Mouse (Mus musculus): Measurements from ENCODE around the gene Capn13. TPM values are rescaled to one million over a fixed set of nuclear protein-coding genes. Genes with fewer than 3 reads are reported as not detected.
A peak's percentile ranks its signal among the peaks of the same experiment; 100 is the strongest.
"Not testable (repeated sequence)": the region's sequence is repeated elsewhere in the genome, so short reads cannot be mapped to it uniquely, and the experiment has no call there.

Capn13 gene
- polyA plus RNA-seq, 1 experiment from 2014 or later: 0.15 TPM

- ATAC-seq (ENCODE audit: low read depth): peak; percentile 12
- H3K4me3 ChIP-seq (ENCODE audit: low read depth, low read length): no peak overlapping the region
- H3K27me3 ChIP-seq (ENCODE audit: control insufficient read depth, insufficient read depth, low read length): no peaks in the 10 kb centered on the region
- no peaks in the 10 kb centered on the region for H3K9me3 ChIP-seq (ENCODE audit: control insufficient read depth, low read length)
- no peak overlapping the region for H3K27ac ChIP-seq (ENCODE audit: low read depth, low read length)
- no peak overlapping the region for H3K4me2 ChIP-seq (ENCODE audit: low read depth, low read length)
- 41% methylated on average over 15 of the region's 15 CpGs for WGBS
- H3K4me1 ChIP-seq (ENCODE audit: control insufficient read depth, insufficient read depth, low read length): peaks cover 9% of the 10 kb centered on the region; the same call in 1 of the 2 replicates
- H3K36me3 ChIP-seq (ENCODE audit: control insufficient read depth, insufficient read depth, low read length): no peaks in the 10 kb centered on the region
- H3K9ac ChIP-seq (replicated peaks; ENCODE audit: low read depth, low read length): no peak overlapping the region
Measured at GRCm38 (mm10) chr17:73301258-73302050, 99.2 kb downstream of the Capn13 start.

- WGBS: 85% methylated on average over 7 of the region's 7 CpGs
- Histone ChIP-seq H3K9me3 (ENCODE audit: control insufficient read depth, low read length) (no peaks in the 10 kb centered on the region), H3K4me2 (ENCODE audit: low read depth, low read length) (no peak overlapping the region), H3K9ac (replicated peaks; ENCODE audit: low read depth, low read length) (no peak overlapping the region), H3K4me3 (ENCODE audit: low read depth, low read length) (no peak overlapping the region), H3K27me3 (ENCODE audit: control insufficient read depth, insufficient read depth, low read length) (no peaks in the 10 kb centered on the region), H3K4me1 (ENCODE audit: control insufficient read depth, insufficient read depth, low read length) (peaks cover 9% of the 10 kb centered on the region; the same call in 1 of the 2 replicates), H3K27ac (ENCODE audit: low read depth, low read length) (no peak overlapping the region), H3K36me3 (ENCODE audit: control insufficient read depth, insufficient read depth, low read length) (no peaks in the 10 kb centered on the region)
- ATAC-seq (ENCODE audit: low read depth): no peak
Measured at GRCm38 (mm10) chr17:73300147-73300880, 100.4 kb downstream of the Capn13 start.

GRCm38 (mm10) chr17:73298981-73299380, 101.7 kb downstream of the Capn13 start:
- H3K27me3 ChIP-seq (ENCODE audit: control insufficient read depth, insufficient read depth, low read length): no peaks in the 10 kb centered on the region
- no peak overlapping the region for H3K9ac ChIP-seq (replicated peaks; ENCODE audit: low read depth, low read length)
- H3K4me2 ChIP-seq (ENCODE audit: low read depth, low read length): no peak overlapping the region
- H3K4me3 ChIP-seq (ENCODE audit: low read depth, low read length): no peak overlapping the region
- no peaks in the 10 kb centered on the region for H3K36me3 ChIP-seq (ENCODE audit: control insufficient read depth, insufficient read depth, low read length)
- H3K4me1 ChIP-seq (ENCODE audit: control insufficient read depth, insufficient read depth, low read length): peaks cover 7% of the 10 kb centered on the region; the same call in 1 of the 2 replicates
- ATAC-seq (ENCODE audit: low read depth): no peak
- H3K9me3 ChIP-seq (ENCODE audit: control insufficient read depth, low read length): no peaks in the 10 kb centered on the region
- 88% methylated on average over 6 of the region's 6 CpGs for WGBS
- no peak overlapping the region for H3K27ac ChIP-seq (ENCODE audit: low read depth, low read length)

GRCm38 (mm10) chr17:73296855-73297254, 103.8 kb downstream of the Capn13 start:
- Histone ChIP-seq H3K27me3 (ENCODE audit: control insufficient read depth, insufficient read depth, low read length) (no peaks in the 10 kb centered on the region), H3K4me1 (ENCODE audit: control insufficient read depth, insufficient read depth, low read length) (no peaks in the 10 kb centered on the region), H3K4me2 (ENCODE audit: low read depth, low read length) (no peak overlapping the region), H3K36me3 (ENCODE audit: control insufficient read depth, insufficient read depth, low read length) (no peaks in the 10 kb centered on the region), H3K9me3 (ENCODE audit: control insufficient read depth, low read length) (no peaks in the 10 kb centered on the region), H3K27ac (ENCODE audit: low read depth, low read length) (no peak overlapping the region), H3K4me3 (ENCODE audit: low read depth, low read length) (no peak overlapping the region), H3K9ac (replicated peaks; ENCODE audit: low read depth, low read length) (no peak overlapping the region)
- peak; percentile 64 for ATAC-seq (ENCODE audit: low read depth)
- 49% methylated on average over 4 of the region's 4 CpGs for WGBS

GRCm38 (mm10) chr17:73293237-73293636, 107.4 kb downstream of the Capn13 start:
- Histone ChIP-seq H3K9ac (replicated peaks; ENCODE audit: low read depth, low read length) (no peak overlapping the region), H3K27me3 (ENCODE audit: control insufficient read depth, insufficient read depth, low read length) (no peaks in the 10 kb centered on the region), H3K36me3 (ENCODE audit: control insufficient read depth, insufficient read depth, low read length) (no peaks in the 10 kb centered on the region), H3K4me1 (ENCODE audit: control insufficient read depth, insufficient read depth, low read length) (no peaks in the 10 kb centered on the region), H3K27ac (ENCODE audit: low read depth, low read length) (no peak overlapping the region), H3K4me3 (ENCODE audit: low read depth, low read length) (no peak overlapping the region), H3K9me3 (ENCODE audit: control insufficient read depth, low read length) (no peaks in the 10 kb centered on the region), H3K4me2 (ENCODE audit: low read depth, low read length) (no peak overlapping the region)
- no peak for ATAC-seq (ENCODE audit: low read depth)
- WGBS: 88% methylated on average over 3 of the region's 3 CpGs

- ATAC-seq (ENCODE audit: low read depth): no peak
- H3K9ac ChIP-seq (replicated peaks; ENCODE audit: low read depth, low read length): no peak overlapping the region
- WGBS: 58% methylated on average over 2 of the region's 2 CpGs
Measured at GRCm38 (mm10) chr17:73284301-73284700, 116.4 kb downstream of the Capn13 start.

GRCm38 (mm10) chr17:73282702-73283101, 118.0 kb downstream of the Capn13 start:
- not testable (repeated sequence) for ATAC-seq (ENCODE audit: low read depth); H3K4me3 ChIP-seq (ENCODE audit: low read depth, low read length)
- WGBS: 43% methylated on average over 6 of the region's 6 CpGs

More at GRCm38 (mm10) chr17:73284301-73284700, 116.4 kb downstream of the Capn13 start:
- no peaks in the 10 kb centered on the region for H3K9me3 ChIP-seq (ENCODE audit: control insufficient read depth, low read length)
- H3K27me3 ChIP-seq (ENCODE audit: control insufficient read depth, insufficient read depth, low read length): no peaks in the 10 kb centered on the region
- no peak overlapping the region for H3K4me2 ChIP-seq (ENCODE audit: low read depth, low read length)
- no peaks in the 10 kb centered on the region for H3K4me1 ChIP-seq (ENCODE audit: control insufficient read depth, insufficient read depth, low read length)
- no peak overlapping the region for H3K4me3 ChIP-seq (ENCODE audit: low read depth, low read length)
- no peaks in the 10 kb centered on the region for H3K36me3 ChIP-seq (ENCODE audit: control insufficient read depth, insufficient read depth, low read length)
- no peak overlapping the region for H3K27ac ChIP-seq (ENCODE audit: low read depth, low read length)

GRCm38 (mm10) chr17:73277770-73278169, 122.9 kb downstream of the Capn13 start:
- ATAC-seq (ENCODE audit: low read depth): no peak
- no peaks in the 10 kb centered on the region for H3K9me3 ChIP-seq (ENCODE audit: control insufficient read depth, low read length)
- H3K4me3 ChIP-seq (ENCODE audit: low read depth, low read length): no peak overlapping the region
- H3K36me3 ChIP-seq (ENCODE audit: control insufficient read depth, insufficient read depth, low read length): no peaks in the 10 kb centered on the region
- no peak overlapping the region for H3K9ac ChIP-seq (replicated peaks; ENCODE audit: low read depth, low read length)
- no peak overlapping the region for H3K4me2 ChIP-seq (ENCODE audit: low read depth, low read length)
- H3K27me3 ChIP-seq (ENCODE audit: control insufficient read depth, insufficient read depth, low read length): no peaks in the 10 kb centered on the region
- no peak overlapping the region for H3K27ac ChIP-seq (ENCODE audit: low read depth, low read length)
- no peaks in the 10 kb centered on the region for H3K4me1 ChIP-seq (ENCODE audit: control insufficient read depth, insufficient read depth, low read length)
- 94% methylated on average over 4 of the region's 4 CpGs for WGBS

More at GRCm38 (mm10) chr17:73282702-73283101, 118.0 kb downstream of the Capn13 start:
- not testable (repeated sequence) for H3K36me3 ChIP-seq (ENCODE audit: control insufficient read depth, insufficient read depth, low read length); H3K9ac ChIP-seq (replicated peaks; ENCODE audit: low read depth, low read length); H3K27ac ChIP-seq (ENCODE audit: low read depth, low read length); H3K4me1 ChIP-seq (ENCODE audit: control insufficient read depth, insufficient read depth, low read length); H3K27me3 ChIP-seq (ENCODE audit: control insufficient read depth, insufficient read depth, low read length); H3K4me2 ChIP-seq (ENCODE audit: low read depth, low read length); H3K9me3 ChIP-seq (ENCODE audit: control insufficient read depth, low read length)

- no peak overlapping the region for H3K9ac ChIP-seq (replicated peaks; ENCODE audit: low read depth, low read length)
- no peaks in the 10 kb centered on the region for H3K36me3 ChIP-seq (ENCODE audit: control insufficient read depth, insufficient read depth, low read length)
- H3K27me3 ChIP-seq (ENCODE audit: control insufficient read depth, insufficient read depth, low read length): no peaks in the 10 kb centered on the region
- no peaks in the 10 kb centered on the region for H3K9me3 ChIP-seq (ENCODE audit: control insufficient read depth, low read length)
- H3K4me1 ChIP-seq (ENCODE audit: control insufficient read depth, insufficient read depth, low read length): peaks cover 3% of the 10 kb centered on the region; the same call in 1 of the 2 replicates
- no peak overlapping the region for H3K4me2 ChIP-seq (ENCODE audit: low read depth, low read length)
- 67% methylated on average over 10 of the region's 10 CpGs for WGBS
- ATAC-seq (ENCODE audit: low read depth): no peak
- H3K4me3 ChIP-seq (ENCODE audit: low read depth, low read length): no peak overlapping the region
- no peak overlapping the region for H3K27ac ChIP-seq (ENCODE audit: low read depth, low read length)
Measured at GRCm38 (mm10) chr17:73275066-73275465, 125.6 kb downstream of the Capn13 start.
